Mouse (Mus musculus) bone marrow, adult 2 months (tissue): ENCODE data around the gene Dusp6.

Experiments used
- CTCF ChIP-seq: fragments of 200-500 bp; IDR thresholded peaks from 2 replicates; pipeline ENCODE4 v1.5.1; 2011; ENCODE audit warnings: low read length, control low read depth; ENCODE audit not compliant: control insufficient read depth, insufficient read depth
- POLR2A ChIP-seq: fragments of 200-500 bp; IDR thresholded peaks from 2 replicates; pipeline ENCODE4 v1.6.1; 2011; ENCODE audit warnings: low read depth, mild to moderate bottlenecking, control low read depth, low read length, borderline replicate concordance; ENCODE audit not compliant: control insufficient read depth

- TF ChIP-seq CTCF (no peak), POLR2A (no peak)
These were observed 4.6 kb downstream of the Dusp6 start for GRCm38 (mm10) chr10:99267621-99268020.
